Mouse (Mus musculus) T-cell, adult 66 days (primary cell): ENCODE data around the gene Trp53i13. TPM values are rescaled to one million over a fixed set of nuclear protein-coding genes. Genes with fewer than 3 reads are reported as not detected.

Source experiments
- total RNA-seq, 2 experiments: library from RNA; stranded (reverse); gene quantifications; 3 replicates in 1 of 2; 4 replicates in 1 of 2; pipeline ENCODE4 v1.2.4; 2023

The Trp53i13 gene
- total RNA-seq: 10 to 100 TPM; 18.8 to 24.6 TPM

GRCm38 (mm10) chr11:77515637-77516552 lies at the start of gene Trp53i13:
Trp53i13 (minus strand) TSS chr11:77515980.

GRCm38 (mm10) chr11:77519043-77519442 lies 3.3 kb upstream of the Trp53i13 start, which contains the start of gene Gm10392:
Gm10392 (minus strand) TSS chr11:77519198.

DNA sequence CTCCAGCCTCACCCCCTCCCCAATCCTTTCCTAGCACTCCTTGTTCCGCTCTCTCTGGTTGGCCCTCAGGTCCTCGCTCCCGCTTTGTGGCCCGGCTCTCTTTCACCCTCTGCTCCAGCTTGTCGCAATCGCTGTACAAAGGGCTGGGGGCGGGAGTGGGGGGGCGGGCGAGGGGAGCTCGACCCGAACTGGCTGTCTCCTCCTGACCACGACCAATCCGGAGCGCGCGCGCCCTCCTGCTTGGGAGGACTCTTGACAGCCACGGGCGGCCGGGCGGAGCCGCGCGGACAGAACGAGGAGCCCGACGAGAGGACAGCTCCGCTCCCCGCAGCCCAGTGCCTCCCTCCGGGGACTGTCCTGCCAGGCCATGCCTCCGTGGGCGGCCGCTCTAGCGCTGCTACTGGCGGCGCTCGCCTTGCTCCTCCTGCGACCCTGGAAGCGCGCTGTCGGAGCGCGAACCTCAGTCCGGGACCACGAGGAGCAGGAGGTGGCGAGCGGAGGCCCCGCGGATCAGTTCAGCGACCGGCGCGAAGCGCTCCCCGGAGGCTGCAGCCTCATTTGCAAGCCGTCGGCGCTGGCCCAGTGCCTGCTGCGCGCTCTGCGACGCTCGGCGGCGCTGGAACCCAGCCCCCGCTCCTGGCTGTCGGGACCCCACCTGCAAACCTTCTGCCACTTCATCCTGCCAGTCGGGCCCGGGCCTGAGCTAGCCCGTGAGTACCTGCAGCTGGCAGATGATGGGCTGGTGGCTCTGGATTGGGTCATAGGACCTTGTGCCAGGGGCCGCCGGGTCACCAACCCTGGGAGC lies 746 bp downstream of the Trp53i13 start, which contains the start of gene Abhd15:
Gene Abhd15, plus strand, starts transcription at position 290 of the 805 bp plus-strand sequence.

GRCm38 (mm10) chr11:77493512-77494343 lies 22.1 kb downstream of the Trp53i13 start, which contains the start of gene Git1:
Git1 (plus strand) TSS chr11:77493562.

DNA sequence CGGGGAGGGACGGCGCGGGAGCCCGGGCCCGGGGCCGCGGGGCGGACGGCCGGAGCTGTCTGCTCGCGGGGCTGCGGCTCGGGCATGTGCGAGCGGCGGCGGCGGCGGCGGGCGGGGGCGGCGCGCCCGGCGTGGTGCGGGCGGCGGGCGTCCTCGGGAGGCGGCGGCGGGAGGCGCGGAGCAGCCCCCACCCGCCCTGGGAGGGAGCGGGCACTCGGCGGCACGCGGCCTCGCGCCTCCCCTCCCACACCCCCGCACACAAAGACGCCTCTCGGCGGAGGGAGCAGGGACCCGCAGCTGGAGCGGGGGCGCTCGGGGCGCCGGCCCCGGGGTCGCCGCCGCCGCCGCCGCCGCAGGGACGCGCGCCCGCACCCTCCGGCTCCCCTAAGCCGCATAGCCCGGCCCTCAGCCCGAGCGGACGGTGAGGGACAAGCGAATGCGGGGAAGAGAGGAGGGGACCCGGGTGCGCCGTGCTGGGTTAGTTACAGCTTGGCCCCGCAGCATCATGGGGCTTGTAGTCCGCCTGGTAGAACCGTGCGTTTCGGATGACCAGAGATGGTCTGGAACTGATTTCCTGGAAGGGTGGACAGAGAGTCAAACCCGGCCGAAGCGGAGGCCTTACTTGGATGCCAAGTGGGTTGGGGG lies 26.1 kb downstream of the Trp53i13 start, which contains the start of gene Ankrd13b:
Gene Ankrd13b, minus strand, starts transcription at position 88 of the 645 bp plus-strand sequence.

DNA sequence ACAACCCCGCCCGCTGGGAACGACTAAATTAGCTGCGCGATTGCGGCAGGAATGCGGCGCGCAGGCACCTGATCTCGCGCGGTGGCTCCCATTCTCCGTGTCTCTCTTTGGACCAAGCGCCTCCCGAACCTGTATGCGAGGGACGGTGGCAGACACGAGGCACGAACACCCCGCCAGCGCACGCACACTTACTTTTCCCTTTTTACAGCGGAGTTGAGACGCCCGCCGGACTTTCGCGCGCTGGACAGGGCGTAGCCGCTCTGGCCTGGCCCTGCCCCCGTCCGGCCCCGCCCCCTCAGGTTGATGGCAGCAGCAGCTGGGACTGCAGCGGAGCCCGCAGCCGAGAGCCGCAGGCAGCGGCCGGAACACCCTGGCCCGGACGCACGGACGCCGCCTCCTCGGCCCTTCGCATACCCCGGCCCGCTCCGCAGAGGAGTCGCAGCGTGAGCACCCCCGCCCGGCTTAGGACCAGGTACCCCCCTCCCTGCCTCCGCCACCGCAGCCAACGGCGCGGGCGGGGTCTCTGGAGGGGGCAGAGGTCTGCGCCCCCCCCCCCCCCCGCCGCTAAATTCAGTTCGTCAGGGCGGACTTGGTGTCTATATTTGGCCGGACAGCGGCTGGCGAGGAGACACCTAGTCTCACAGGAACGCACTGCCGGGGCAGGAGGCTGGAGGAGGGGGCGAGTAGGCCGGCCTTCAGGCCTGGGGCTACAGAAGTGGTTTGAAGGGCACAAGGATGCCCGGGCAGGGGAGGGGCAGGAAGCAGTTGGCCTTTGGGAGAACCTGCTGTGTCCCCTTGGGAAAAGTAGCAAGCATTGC lies 53.3 kb downstream of the Trp53i13 start, which contains the start of gene Coro6:
Gene Coro6, plus strand, starts transcription at position 129 of the 818 bp plus-strand sequence.

Other genes starting within 250 kb of the Trp53i13 start
- gene Coro6, start 53.6 kb downstream of the Trp53i13 start, total RNA-seq: 1 to 10 TPM; 1.8 to 2.0 TPM
- gene Ankrd13b, start 26.3 kb downstream of the Trp53i13 start, total RNA-seq: 10 to 100 TPM; 17.8 to 21.3 TPM
- gene Git1, start 22.4 kb downstream of the Trp53i13 start, total RNA-seq: 10 to 100 TPM; 49.3 to 55.4 TPM
- 1 to 10 TPM; 7.3 to 7.6 TPM for gene Abhd15, start 859 bp downstream of the Trp53i13 start, total RNA-seq
- 1 to 10 TPM; 1.4 to 1.9 TPM for gene Gm10392, start 3.2 kb upstream of the Trp53i13 start, total RNA-seq
- gene Taok1, start 91.8 kb upstream of the Trp53i13 start, total RNA-seq: 10 to 100 TPM; 41.3 to 41.5 TPM
- gene Nufip2, start 170.2 kb upstream of the Trp53i13 start, total RNA-seq: 100 to 1,000 TPM; 145 to 161 TPM
- not detected for gene Cryba1, start 209.3 kb upstream of the Trp53i13 start, total RNA-seq
- gene Myo18a, start 247.3 kb upstream of the Trp53i13 start, total RNA-seq: 10 to 100 TPM; 66.0 to 67.4 TPM